Mouse (Mus musculus): Measurements from ENCODE around the gene BC052040.

The BC052040 gene

GRCm38 (mm10) chr2:115581241-115581988, at the start of gene BC052040:
Gene BC052040 (plus strand): TSS chr2:115581716.
- DNase-seq: peak; percentile 91

- DNase-seq: no peak
These were observed 43.4 kb upstream of the BC052040 start for GRCm38 (mm10) chr2:115538009-115538690.

GRCm38 (mm10) chr2:115538691-115539283, 42.7 kb upstream of the BC052040 start:
- no peak for DNase-seq

GRCm38 (mm10) chr2:115539731-115540130, 41.8 kb upstream of the BC052040 start:
- DNase-seq: no peak

DNA sequence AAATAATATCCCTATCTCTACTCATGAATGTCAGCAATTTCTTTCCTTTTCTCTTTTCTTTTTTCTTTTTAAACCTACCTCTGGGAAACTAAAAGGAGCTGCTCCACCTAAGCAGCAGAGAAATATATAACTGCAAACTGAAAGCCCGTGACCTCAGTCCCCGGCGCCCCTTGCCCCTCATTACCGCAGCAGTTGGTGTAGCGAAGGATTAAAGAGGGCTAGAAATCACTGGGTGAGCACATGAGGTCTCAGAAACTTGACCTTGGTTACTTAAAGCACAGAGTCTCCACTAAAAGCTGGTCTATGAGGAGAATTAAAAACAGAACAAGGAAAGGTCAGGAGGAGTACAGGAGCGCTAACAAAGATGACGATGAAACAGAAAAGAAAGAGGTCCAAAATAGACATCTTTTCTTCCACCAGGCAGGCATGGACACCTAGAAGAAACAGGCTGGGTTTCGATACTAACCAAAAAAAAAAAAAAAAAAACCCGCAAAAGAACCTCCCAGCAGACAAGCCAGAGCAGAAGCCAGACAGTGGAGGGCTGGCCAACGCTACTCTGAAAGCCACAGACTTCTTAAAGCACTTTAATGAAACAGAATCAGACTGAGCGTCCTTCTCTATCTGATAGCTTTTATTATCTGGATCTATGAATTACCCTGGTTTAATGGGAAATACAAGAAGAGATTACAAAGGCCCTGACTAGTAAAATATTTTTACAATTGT, 39.0 kb upstream of the BC052040 start:
- no peak for DNase-seq

DNA sequence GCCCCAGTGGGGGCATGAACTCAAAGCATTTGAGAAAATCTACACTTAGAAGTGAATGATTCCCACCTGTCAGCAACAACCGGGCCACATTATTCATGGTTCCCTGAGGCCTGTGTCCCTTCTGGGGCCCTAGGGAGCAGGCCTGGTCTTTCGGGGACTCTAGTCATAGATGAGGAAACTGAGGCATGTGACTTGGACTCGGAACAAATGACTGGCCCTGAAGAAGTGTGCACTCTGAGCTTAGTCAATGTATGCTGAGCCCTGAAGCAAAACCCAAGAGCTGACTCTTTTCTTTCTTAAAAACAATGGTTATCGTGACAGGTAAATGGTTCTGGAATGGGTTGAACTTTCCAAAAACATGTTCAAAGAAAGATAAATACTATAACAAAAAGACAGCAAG, 38.3 kb upstream of the BC052040 start:
- DNase-seq: no peak

DNA sequence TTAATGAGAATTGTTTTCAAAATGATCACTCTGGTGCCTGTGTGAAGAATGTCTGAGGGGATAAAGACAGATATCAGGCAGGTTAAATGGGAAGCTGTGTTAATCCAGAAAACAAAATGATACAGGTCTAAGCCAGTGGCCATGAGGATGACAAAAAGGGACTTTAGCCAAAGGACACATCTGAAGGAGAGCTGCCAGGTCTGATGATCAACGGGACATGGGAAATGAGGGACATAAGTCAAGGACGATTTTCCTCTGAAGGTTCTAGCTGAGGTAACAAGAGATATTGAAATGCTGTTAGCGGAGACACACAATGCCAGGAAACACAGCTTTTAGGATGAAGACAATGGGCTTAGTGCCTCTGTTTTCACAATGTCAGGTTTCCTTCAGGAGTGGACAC, 29.6 kb upstream of the BC052040 start:
- DNase-seq: no peak

GRCm38 (mm10) chr2:115562155-115562827, 19.2 kb upstream of the BC052040 start:
- no peak for DNase-seq

- no peak for DNase-seq
These were observed 18.0 kb upstream of the BC052040 start for GRCm38 (mm10) chr2:115563436-115564093.

- DNase-seq: no peak
These were observed 9.5 kb upstream of the BC052040 start for GRCm38 (mm10) chr2:115571996-115572395.

GRCm38 (mm10) chr2:115574802-115575201, 6.7 kb upstream of the BC052040 start:
- no peak for DNase-seq

DNA sequence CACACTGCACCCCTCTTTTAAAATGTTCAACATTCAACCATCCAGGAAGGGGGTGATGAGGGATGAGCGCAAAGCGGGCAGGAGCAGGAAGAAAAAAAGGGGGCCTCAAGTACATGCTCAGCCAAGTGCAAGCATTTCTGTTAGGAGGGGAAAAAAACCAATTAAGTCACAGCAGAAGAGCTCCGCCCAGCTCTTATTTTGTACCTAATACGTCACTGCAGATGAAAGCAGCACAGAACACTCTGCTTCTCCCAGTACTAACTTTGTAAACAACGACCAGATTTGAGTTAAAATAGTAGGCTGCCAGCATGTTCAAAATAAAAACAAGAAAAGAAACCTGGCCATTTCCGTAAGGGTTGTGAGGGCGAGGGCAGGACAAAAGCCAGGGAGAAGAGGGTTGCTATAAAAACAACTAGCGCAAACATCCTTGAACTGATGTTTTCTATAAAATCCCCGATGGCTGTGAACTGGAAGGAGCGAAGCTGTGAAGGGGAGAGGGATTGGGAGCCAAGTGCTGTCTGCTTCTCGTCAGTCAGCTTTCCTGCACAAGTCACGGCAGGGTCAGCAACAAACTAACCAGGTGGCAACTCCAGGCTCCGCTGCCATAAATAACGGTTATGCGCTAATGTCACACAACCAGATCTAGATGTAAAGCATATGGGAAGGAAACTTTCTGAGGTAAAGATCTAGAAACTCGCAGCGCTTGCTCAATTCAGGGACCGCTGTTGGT, 2.2 kb upstream of the BC052040 start:
- DNase-seq: no peak

GRCm38 (mm10) chr2:115579976-115580375, 1.5 kb upstream of the BC052040 start:
- no peak for DNase-seq

GRCm38 (mm10) chr2:115581989-115582608, 583 bp downstream of the BC052040 start:
- no peak for DNase-seq

GRCm38 (mm10) chr2:115583776-115584175, 2.3 kb downstream of the BC052040 start:
- DNase-seq: no peak

DNA sequence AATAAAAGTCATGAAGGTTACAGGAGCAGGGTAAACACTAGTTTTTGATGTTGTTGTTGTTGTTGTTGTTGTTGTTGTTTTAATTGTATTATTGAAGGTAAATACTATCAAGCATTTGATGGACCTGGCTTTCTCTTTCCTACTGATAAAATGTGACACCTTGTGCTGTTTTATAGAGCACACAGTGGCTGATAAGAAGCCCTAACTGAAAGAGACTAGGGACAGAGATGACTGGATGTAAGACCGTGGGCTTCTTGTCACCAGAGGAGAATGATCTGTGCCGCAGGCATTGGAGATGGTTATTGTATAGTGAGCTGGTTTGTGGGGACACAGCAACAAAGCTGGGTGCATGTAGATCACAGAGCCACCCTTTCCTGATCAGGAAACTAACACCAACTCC, 9.1 kb downstream of the BC052040 start:
- DNase-seq: no peak

DNA sequence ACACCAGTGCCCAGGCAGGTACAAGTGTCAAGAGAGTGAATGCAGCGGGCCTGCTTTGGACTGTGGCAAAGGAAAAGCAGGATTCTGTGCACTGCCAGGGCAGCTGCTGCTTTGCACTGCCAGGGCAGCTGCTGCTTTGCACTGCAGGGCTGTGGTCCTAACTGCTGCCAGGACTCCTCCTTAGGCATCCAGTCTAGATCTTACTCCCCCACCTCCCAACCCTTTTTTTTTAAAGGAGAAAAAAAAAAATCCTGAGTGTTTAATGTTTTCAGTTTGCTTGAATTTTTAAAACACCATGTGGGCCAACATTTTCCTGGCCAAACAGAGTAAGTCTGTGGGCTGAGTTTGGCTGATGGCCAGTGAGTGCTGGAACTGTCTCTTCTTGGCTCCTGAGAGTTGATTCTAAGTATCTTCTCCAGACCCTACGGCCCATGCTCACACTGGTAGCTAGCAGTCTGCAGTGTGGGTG, 11.2 kb downstream of the BC052040 start:
- peak; percentile 69 for DNase-seq

- no peak for DNase-seq
These were observed 15.5 kb downstream of the BC052040 start for GRCm38 (mm10) chr2:115597017-115597416.

- no peak for DNase-seq
These were observed 16.8 kb downstream of the BC052040 start for GRCm38 (mm10) chr2:115598266-115598665.

DNA sequence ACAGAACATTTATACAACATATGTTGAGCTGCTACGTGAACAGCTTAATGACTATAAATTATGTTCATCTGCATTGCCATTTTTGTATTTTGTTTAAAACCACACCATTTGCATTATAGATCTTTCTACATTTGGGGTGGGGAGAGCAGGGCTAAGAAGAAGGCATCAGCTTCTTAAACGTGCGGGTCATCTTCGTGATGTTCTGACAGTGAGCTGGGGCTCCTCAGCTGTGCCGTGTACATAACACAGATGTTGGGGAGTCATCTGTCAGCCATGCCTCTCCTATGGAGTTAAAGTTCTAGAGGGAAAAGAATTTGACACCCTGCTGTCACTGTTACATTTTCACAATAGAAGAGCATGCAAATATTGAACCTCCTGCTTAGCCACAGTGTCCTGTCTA, 19.2 kb downstream of the BC052040 start:
- DNase-seq: no peak

- DNase-seq: no peak
These were observed 19.8 kb downstream of the BC052040 start for GRCm38 (mm10) chr2:115601280-115601679.
